Mouse (Mus musculus) small intestine, adult 2 months (tissue): ENCODE measurements around the gene Ythdf1.

Source experiments
- CTCF ChIP-seq: fragments of 200-500 bp; IDR thresholded peaks from 2 replicates; pipeline ENCODE4 v1.5.1; 2012; ENCODE audit warnings: low read depth, mild to moderate bottlenecking, control low read depth, inconsistent platforms, low read length, moderate library complexity, mixed read lengths; ENCODE audit not compliant: insufficient replicate concordance, insufficient read length; ENCODE audit errors: extremely low read depth
- POLR2A ChIP-seq: fragments of 200-500 bp; IDR thresholded peaks from 2 replicates; pipeline ENCODE4 v1.6.1; 2012; ENCODE audit warnings: low read depth, mild to moderate bottlenecking, control low read depth, inconsistent platforms, low read length, moderate library complexity

- peak; percentile 64; the same call in 1 of the 2 replicates for TF ChIP-seq CTCF
- TF ChIP-seq POLR2A, result no peak
Observed at GRCm38 (mm10) chr2:180894734-180895133, 26.0 kb downstream of the Ythdf1 start.
